Mouse (Mus musculus): ENCODE measurements around the gene Kcnk4.

DNA sequence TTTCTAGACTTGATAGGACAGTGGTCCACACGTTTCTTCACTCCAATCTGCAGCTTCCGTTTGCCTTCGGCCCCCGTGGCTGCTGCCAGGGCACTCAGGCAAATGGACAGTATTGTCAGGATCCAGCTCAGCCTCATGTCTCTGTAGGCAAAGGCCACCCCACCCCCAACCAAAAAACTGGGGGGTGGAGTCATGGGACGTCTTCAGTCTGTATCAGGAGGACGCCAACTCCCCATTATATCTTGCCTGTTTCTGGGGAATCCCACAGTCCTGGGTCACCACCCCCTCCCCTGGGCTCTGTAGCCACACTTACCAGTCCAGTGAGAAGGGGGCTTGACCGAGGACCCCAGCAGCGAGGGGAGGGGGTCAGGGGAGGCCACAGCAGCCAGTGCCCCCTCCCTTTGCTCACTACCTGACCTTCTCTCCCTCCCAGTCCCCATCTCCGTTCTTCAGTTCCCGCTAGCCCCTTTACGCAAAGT, 44.7 kb upstream of the Kcnk4 start:
- no peak for TF ChIP-seq POLR2A (IDR thresholded peaks at IDR 0.05; ENCODE audit: extremely low read depth, insufficient read depth, low read length)
- TF ChIP-seq CTCF (IDR thresholded peaks at IDR 0.05; ENCODE audit: low read depth, low read length): no peak
